Mouse (Mus musculus) T-helper 17 cell (primary cell): ENCODE results near the gene Traf4.
"Not testable (repeated sequence)": the region's sequence is repeated elsewhere in the genome, so short reads cannot be mapped to it uniquely, and the experiment has no call there.

Experiments used
- in situ Hi-C, 2 experiments: fragments of 300-600 bp; cut with MboI, MseI; formaldehyde crosslinking; loops; 1 replicate in 1 of 2; 2 replicates in 1 of 2; pipeline ENCODE4 v1.15.1; 2025; ENCODE audit warnings: high pct_unique_total_duplicates in 2 of 2

The Traf4 gene

DNA sequence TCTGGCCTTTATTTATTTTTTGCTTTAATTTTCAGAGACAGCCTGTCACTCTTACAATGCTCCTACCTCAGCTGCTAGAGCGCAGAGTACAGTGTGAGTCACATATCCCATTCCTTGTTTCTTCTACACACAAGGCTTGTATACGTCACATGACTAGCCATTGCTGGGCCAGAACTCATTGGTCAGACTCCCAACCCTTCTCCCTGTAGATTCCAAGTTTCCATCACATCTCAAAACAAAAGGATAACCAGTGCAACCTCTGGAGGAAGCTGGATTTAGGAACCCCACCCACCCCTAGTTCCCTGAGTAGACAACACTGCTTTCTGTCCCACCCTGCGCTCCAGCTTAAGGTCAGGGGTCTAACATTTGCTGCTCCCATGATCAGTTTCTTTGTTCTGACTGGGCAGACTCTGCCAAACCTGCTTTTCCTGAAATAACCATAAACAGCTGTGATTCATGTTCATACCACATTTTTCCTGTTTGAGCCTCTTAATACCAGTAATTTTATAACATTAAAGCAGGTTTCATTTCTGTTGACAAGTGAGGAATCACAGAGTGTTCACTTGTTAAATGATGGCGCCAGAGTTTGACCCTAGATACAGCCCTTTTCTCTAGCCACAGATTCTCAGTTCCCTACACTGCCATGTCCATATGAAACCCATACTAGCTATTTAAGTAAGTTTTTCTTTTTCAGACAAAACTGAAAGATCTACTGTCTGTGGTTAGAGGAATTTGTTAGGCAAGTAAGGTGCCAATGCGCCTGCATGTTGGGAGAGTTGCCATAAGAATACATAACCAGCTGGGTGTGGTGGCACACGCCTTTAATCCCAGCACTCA, 18.5 kb downstream of the Traf4 start:
- in situ Hi-C loops, result loop anchor here in 1 of 2 experiments (5.0 kb wide), 1 partner anchor 40 kb away; no protein-coding TSS in a partner anchor

GRCm38 (mm10) chr11:78146168-78146567, 19.2 kb downstream of the Traf4 start:
- in situ Hi-C loops, result loop anchor here in 1 of 2 experiments (5.0 kb wide), 1 partner anchor 39 kb away; no protein-coding TSS in a partner anchor

DNA sequence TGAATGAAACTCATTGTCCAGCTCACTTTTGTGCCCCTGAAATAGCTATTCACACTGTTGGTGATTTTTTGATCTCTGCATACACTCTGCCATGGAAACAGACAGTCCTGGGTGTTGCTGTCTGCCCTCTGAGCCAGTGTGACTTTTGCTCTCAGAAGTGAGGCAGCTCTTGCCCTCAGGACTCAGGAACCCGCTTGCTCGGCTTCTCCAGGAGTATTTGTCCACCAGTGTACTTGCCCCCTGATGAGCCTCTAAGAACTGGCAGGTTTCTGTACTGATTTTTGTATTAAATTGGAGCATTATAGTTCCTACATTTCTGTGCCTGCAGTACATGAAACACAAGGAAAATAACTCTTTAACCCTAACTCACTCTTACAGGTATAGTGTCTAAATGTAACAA, 21.9 kb downstream of the Traf4 start:
- in situ Hi-C loops, result no loop called here

GRCm38 (mm10) chr11:78140665-78141064, 24.7 kb downstream of the Traf4 start:
- in situ Hi-C loops, result no loop called here

GRCm38 (mm10) chr11:78138023-78138422, 27.4 kb downstream of the Traf4 start:
- in situ Hi-C loops, result no loop called here

DNA sequence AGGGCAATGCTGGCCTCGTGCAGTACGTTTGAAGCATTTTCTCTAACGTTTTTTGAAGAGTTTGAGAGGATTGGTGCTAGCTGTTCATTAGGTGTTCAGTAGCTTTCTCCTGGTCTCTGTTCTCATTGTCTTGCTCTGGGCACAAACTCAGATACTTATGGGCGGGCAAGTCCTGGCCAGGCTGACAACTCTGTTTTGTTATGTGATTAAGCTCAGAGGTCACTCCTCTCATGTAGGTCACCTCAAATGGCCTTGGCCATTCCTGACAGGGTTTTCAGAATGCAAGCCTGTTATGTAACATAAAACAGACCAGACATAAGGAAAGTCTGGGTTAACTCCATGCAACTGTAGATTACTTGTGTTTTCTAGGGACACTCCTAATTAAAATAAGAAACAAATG, 27.8 kb downstream of the Traf4 start:
- in situ Hi-C loops, result no loop called here

DNA sequence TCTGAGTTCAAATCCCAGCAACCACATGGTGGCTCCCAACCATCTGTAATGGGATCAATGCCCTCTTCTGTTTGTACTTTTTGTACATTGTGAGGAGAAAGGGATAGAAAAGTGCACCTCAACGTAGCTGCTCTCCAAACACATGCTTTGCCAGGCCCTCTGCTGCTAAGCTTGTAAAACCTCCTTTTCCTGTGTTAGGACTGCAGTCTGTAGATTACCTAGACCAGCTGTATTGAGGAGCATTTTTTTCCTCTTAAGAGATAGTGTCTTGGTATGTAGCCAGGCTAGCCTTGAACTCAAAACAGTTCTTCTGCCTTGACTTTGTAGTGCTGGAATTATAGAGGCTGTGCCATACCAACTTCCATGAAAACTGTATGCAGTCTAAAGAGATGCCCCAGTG, 29.3 kb downstream of the Traf4 start:
- in situ Hi-C loops, result no loop called here

- in situ Hi-C loops, result not testable (repeated sequence)
Observed at GRCm38 (mm10) chr11:78135314-78135713, 30.1 kb downstream of the Traf4 start.

DNA sequence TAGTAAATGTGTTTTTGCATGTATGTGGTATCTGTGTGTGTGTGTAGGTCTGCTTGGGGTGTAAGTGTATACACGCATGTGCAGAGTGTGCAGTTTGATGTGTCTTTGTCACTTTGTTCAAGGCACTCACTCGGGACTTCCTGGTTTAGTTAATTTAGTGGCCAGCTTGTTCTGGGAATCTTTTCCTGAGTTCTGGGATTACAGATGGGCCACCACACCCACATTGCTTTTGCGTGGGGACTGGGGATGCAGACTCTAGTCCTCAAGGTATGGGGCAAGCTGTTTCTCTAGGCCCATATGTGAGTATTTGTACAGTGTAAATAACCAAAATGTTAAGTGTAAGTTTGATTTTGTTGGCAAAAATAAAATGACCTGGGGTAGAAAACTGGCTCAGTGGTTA, 31.0 kb downstream of the Traf4 start:
- in situ Hi-C loops, result no loop called here

DNA sequence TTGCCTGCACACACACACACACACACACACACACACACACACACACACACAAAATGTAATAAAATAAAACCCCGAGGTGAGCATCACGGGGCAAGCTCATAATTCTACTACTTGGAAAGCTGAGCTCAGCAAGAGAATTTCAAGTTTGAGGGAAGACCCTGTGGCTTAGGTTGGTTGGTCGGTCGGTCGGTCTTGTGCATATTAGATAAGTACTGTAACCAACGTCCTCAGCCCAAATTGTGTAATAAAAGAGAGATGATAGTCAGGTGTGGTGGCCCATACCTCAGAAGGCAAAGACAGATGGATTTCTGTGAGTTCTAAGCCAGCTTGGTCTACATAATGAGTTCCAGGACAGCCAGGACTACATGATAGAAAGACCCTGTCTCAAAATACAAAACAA, 31.5 kb downstream of the Traf4 start:
- in situ Hi-C loops, result no loop called here

DNA sequence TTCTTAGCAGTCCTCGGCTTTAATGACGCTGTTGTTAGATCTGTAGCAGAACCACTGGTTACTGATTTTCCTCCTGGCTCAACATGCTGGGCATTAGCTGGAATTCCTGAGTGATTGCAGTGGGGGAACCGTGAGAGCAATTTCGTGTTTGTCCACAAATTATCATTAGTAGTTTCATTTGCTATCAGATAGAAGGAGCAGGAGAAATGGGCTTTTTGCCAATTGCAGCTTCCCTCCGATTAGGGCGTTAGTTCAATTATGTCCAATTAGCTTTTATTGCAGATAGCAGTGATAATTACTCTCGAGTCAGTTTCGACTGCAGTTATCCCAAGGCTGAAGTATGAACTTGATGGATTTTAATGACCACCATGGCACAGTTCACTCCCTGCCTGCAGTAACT, 35.9 kb downstream of the Traf4 start:
- in situ Hi-C loops, result loop anchor here (5.0 to 10.0 kb wide), 3 partner anchors 57 to 1695 kb away; no protein-coding TSS in a partner anchor

DNA sequence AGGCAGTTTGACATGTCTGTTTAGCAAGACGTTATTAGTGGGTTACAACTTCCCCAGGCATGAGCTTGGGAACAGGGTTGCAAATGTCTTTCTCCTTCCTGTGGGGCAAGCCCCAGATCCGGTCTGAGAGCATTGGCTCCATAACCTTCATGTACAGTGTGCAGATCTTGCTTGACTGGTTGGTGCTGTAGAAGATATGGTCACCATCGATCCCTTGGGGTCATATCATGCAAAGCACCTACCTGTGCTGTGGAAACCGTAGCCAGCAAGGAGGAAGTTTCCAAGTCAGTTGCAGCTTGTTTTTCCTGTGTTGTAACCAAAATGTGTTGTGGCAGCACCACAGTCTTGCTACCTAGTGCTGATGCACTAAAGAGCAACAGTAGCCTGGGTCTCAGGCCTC, 38.6 kb downstream of the Traf4 start:
- in situ Hi-C loops, result loop anchor here (5.0 to 10.0 kb wide), 3 partner anchors 54 to 1692 kb away; no protein-coding TSS in a partner anchor

GRCm38 (mm10) chr11:78125691-78126090, 39.7 kb downstream of the Traf4 start:
- in situ Hi-C loops, result loop anchor here (5.0 to 10.0 kb wide), 3 partner anchors 53 to 1691 kb away; no protein-coding TSS in a partner anchor

DNA sequence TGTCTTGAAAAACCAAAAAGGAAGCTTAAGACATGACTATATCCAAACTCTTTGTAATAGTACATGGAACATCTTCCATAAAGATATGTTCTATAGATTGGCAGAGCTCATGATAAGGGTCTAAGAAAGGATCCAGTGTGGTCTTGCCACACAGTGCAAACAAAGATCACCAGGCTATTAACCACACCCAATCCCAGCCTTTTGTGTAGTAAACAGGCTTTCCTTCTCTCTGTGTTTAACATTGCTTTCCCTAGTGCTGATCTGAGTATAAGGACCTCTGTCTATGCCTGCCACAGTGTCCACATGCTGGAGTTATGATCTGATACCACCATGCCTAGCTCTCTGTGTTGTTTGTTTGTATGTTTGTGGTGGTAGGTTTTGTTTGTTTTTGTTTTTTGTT, 41.6 kb downstream of the Traf4 start:
- in situ Hi-C loops, result loop anchor here (10.0 kb wide), 2 partner anchors 1341 to 1689 kb away; no protein-coding TSS in a partner anchor

DNA sequence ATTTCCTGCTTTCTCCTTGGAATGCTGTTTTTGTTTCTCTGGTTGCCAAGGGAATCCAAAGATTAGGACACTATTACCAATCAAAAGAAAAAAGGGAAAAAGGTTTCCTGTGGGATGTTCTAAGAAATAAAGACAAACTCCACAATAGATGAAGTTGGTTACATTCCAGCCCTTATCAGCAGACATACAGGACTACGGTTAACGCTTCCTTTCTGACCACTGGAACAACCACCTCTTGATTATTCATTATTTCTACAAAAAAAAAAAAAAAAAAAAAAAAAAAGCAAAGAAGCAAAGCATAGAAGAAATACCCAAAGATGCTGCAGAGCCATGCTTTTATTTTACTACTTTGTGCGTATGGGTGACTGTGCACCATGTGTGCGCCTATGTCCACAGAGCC, 42.6 kb downstream of the Traf4 start:
- in situ Hi-C loops, result loop anchor here (10.0 kb wide), 2 partner anchors 1342 to 1688 kb away; no protein-coding TSS in a partner anchor

DNA sequence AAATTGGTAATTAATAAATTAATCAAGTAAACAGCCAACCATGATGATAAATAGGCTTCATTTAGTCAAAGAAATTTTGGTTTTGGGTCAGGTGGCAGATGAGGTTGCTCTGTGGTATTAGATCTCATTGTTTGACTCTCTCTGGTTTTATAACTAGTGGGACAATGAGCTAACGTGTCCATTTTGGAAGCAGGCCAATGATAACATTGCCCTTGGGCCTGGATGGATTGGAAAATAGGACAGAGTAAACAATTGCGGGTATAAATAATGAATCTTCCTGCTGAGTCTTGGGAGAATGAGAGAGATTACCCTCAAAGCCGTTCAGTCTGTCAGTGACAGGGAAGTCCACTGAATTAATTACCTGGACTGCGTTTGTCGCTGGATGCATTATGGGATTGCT, 44.2 kb downstream of the Traf4 start:
- in situ Hi-C loops, result loop anchor here (10.0 kb wide), 2 partner anchors 1344 to 1686 kb away; no protein-coding TSS in a partner anchor

DNA sequence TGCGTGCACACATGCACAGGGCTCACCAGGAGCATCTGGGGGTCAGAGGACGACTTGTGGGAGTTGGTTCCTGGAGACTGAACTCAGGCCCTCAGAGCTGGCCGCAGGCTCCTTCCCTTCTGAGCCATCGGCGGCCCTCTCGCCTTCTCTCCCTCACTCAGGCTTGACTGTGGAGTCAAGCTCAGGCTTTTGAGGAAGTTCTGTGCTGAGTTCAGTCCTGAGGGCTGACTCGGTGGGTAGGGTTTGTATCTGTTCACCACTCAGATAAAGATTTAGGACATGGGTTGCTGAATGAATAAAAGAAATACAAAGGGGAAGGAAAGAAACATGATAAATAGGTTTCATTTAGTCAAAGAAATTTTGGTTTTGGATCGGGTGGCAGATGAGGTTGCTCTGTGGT, 45.5 kb downstream of the Traf4 start:
- in situ Hi-C loops, result loop anchor here (10.0 kb wide), 2 partner anchors 1345 to 1685 kb away; no protein-coding TSS in a partner anchor

DNA sequence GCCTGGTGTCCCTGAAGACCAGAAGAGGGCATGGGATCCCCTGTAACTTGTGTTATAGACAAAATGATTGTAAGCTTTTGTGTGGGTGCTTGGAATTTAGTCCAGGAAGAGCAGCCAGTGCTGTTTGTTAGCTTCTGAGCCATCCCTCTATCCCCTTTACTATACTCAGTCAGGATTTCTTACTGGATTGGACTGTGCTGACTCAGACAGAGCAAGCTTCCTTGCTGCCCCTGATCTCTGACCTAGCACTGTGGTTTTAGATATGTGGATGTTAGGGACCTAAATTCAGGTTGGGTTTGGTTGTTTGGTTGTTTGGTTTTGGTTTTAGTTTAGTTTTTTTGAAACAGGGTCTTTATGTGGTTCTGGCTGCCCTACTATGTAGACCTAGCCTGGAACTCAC, 46.9 kb downstream of the Traf4 start:
- in situ Hi-C loops, result no loop called here

GRCm38 (mm10) chr11:78116146-78116410, 49.3 kb downstream of the Traf4 start:
- in situ Hi-C loops, result no loop called here

- in situ Hi-C loops, result no loop called here
Observed at GRCm38 (mm10) chr11:78115367-78116145, 49.8 kb downstream of the Traf4 start.

DNA sequence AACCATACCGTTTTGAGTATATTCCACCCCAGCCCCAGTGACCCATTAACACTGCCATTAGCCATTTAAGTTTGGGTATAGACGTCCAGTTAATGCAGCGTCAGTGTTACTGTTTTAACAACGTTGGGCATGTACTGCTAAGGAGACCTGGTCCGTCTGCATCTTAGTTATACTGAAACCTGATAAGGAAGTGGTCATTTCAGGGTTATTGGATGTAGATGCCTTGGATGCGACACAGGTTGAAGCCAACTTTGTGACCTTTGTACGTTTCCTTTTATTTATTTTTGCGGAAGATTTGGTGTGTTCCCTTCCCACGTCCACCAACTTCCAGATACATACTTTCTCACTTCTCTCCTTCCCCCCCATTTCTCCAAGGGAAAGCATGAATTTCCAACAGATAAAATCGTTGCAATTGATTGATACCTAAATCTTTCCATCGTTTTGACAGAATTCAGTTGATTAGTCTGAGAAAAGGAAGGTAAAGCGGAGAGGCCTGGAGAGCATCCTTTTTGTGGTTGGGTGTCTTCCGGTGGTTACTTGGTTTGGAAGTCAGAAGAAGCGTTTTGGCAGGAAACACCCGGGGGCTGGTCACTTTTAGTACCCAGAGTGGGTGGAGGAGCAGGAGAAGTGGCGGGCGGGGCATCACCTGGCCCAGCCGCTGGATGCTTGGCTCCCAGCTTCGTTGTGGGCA, 50.6 kb downstream of the Traf4 start:
- in situ Hi-C loops, result no loop called here

GRCm38 (mm10) chr11:78113616-78114015, 51.8 kb downstream of the Traf4 start:
- in situ Hi-C loops, result no loop called here
